Mouse (Mus musculus) yolk sac, embryonic 10.5 days (tissue): ENCODE measurements at regions not wholly inside any gene's neighbourhood (a gene's known extent, or its start where the extent isn't known, plus 50 kb on each side); places are given as distances from the start of the nearest gene placed in this dataset.
"Not testable (repeated sequence)": the region's sequence is repeated elsewhere in the genome, so short reads cannot be mapped to it uniquely, and the experiment has no call there.

Experiments
- DNase-seq: peaks from one replicate; pipeline ENCODE4 v3.0.0-alpha.2; 2017; ENCODE audit warnings: low spot score

GRCm38 (mm10) chr3:36387431-36387830 is 88.3 kb downstream of the Anxa5 start:
- no peak for DNase-seq

GRCm38 (mm10) chr3:36383438-36383945 is 92.2 kb downstream of the Anxa5 start:
- no peak for DNase-seq

- no peak for DNase-seq
Measured at GRCm38 (mm10) chr3:36381621-36382193, 94.0 kb downstream of the Anxa5 start.

- DNase-seq: no peak
Measured at GRCm38 (mm10) chr3:36375722-36376121, 100.0 kb downstream of the Anxa5 start.

GRCm38 (mm10) chr3:36374939-36375338 is 100.8 kb downstream of the Anxa5 start:
- DNase-seq: no peak

- no peak for DNase-seq
Measured at GRCm38 (mm10) chr3:36360933-36361332, 114.8 kb downstream of the Anxa5 start.

GRCm38 (mm10) chr3:36354201-36354600 is 121.5 kb downstream of the Anxa5 start:
- DNase-seq: not testable (repeated sequence)

- DNase-seq: no peak
Measured at GRCm38 (mm10) chr3:36352032-36352742, 123.5 kb downstream of the Anxa5 start.

GRCm38 (mm10) chr3:36349073-36349472 is 126.6 kb downstream of the Anxa5 start:
- no peak for DNase-seq

GRCm38 (mm10) chr3:36340889-36341533 is 118.9 kb upstream of the Qrfpr start:
- no peak for DNase-seq

GRCm38 (mm10) chr3:36339656-36340055 is 117.5 kb upstream of the Qrfpr start:
- no peak for DNase-seq

- DNase-seq: no peak
Measured at GRCm38 (mm10) chr3:36334279-36334678, 112.2 kb upstream of the Qrfpr start.

GRCm38 (mm10) chr3:36332016-36332415 is 109.9 kb upstream of the Qrfpr start:
- DNase-seq: no peak

GRCm38 (mm10) chr3:36330656-36331055 is 108.5 kb upstream of the Qrfpr start:
- peak; percentile 61 for DNase-seq

GRCm38 (mm10) chr3:36329631-36330030 is 107.5 kb upstream of the Qrfpr start:
- no peak for DNase-seq

GRCm38 (mm10) chr3:36328927-36329326 is 106.8 kb upstream of the Qrfpr start:
- DNase-seq: no peak

GRCm38 (mm10) chr3:36318635-36319034 is 96.5 kb upstream of the Qrfpr start:
- DNase-seq: no peak

- no peak for DNase-seq
Measured at GRCm38 (mm10) chr3:36311337-36311736, 89.2 kb upstream of the Qrfpr start.

GRCm38 (mm10) chr3:36310642-36311267 is 88.6 kb upstream of the Qrfpr start:
- DNase-seq: no peak

GRCm38 (mm10) chr3:36296792-36297191 is 74.7 kb upstream of the Qrfpr start:
- no peak for DNase-seq

- no peak for DNase-seq
Measured at GRCm38 (mm10) chr3:36291971-36292370, 69.9 kb upstream of the Qrfpr start.

- DNase-seq: peak; percentile 8
Measured at GRCm38 (mm10) chr3:36284066-36284465, 62.0 kb upstream of the Qrfpr start.

- DNase-seq: peak; percentile 3
Measured at GRCm38 (mm10) chr3:36275502-36275901, 53.4 kb upstream of the Qrfpr start.
